32 mouse cellular contexts compared by ENCODE assay signal in the genomic region with DNA sequence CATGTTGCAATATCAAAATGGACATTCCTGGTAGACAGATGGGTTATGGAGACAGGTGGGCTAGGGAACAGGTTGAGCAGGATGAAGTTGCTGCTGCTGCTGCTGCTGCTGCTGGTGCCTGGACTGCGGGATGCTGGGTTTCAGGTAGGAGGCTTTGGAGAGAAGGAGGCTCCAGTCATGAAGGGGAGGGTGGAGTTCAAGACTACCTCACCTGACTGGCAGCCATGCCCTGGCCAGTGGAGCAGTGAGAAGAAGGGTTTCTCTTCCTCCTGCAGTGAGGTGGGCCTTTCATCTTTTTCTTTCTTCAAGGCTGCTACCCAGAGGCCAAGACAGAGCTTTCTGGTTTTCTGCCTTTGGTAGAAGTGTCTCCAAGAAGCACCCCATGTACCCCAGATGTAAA. TPM values are rescaled to one million over a fixed set of nuclear protein-coding genes. Genes with fewer than 3 reads are reported as not detected.
"Had no signal": no experiment of that assay in that cellular context is flagged by ENCODE, and none has a peak within 500 bp of the region (broad histone marks: within the 10 kb centered on the region; RNA-seq: fewer than 3 reads in every experiment).

No protein-coding gene starts in this region.

- H3K36me3 ChIP-seq: heart, embryonic 10.5 days; heart, embryonic 12.5 days; hindbrain, embryonic 10.5 days; hindbrain, embryonic 12.5 days; kidney, embryonic 15.5 days; limb, embryonic 13.5 days; limb, embryonic 15.5 days; liver, embryonic 12.5 days had no signal

- DNase-seq: gastrocnemius, adult 2 months; gastrocnemius, postnatal 10 days; heart, adult 18-20 months; heart, postnatal 10 days; heart, postnatal 4 days; kidney, adult 11 months; kidney, adult 2 months; kidney, adult 9 months; kidney, postnatal 14 days; kidney, postnatal 36 days; layer of hippocampus, adult 9-11 months; layer of hippocampus, postnatal 36 days had no signal

- H3K27ac ChIP-seq: gastrocnemius, adult 2 months; heart, embryonic 10.5 days; hindbrain, embryonic 10.5 days; hindbrain, embryonic 12.5 days; hindbrain, embryonic 14.5 days; kidney, embryonic 15.5 days; kidney, postnatal 0 days; limb, embryonic 13.5 days; limb, embryonic 15.5 days; liver, embryonic 12.5 days; liver, embryonic 14.5 days had no signal

- H3K4me3 ChIP-seq: gastrocnemius, adult 2 months; heart, embryonic 10.5 days; heart, embryonic 12.5 days; hindbrain, embryonic 10.5 days; hindbrain, embryonic 12.5 days; kidney, embryonic 15.5 days; limb, embryonic 13.5 days; limb, embryonic 15.5 days; liver, embryonic 12.5 days had no signal

- ATAC-seq: hindbrain, embryonic 16.5 days; intestine, embryonic 16.5 days; liver, embryonic 12.5 days had no signal

- H3K4me1 ChIP-seq: hindbrain, embryonic 12.5 days; limb, embryonic 13.5 days; limb, embryonic 15.5 days had no signal

- H3K27me3 ChIP-seq: kidney, embryonic 15.5 days had no signal

- H3K9ac ChIP-seq: heart, embryonic 12.5 days; hindbrain, embryonic 12.5 days; hindbrain, embryonic 14.5 days; kidney, embryonic 15.5 days; limb, embryonic 13.5 days; limb, embryonic 15.5 days; liver, embryonic 12.5 days; liver, embryonic 14.5 days had no signal

- H3K9me3 ChIP-seq: heart, embryonic 10.5 days; heart, embryonic 12.5 days; hindbrain, embryonic 10.5 days; hindbrain, embryonic 12.5 days; kidney, embryonic 15.5 days; limb, embryonic 13.5 days; limb, embryonic 15.5 days; liver, embryonic 12.5 days had no signal

- H3K4me2 ChIP-seq: heart, embryonic 12.5 days; hindbrain, embryonic 12.5 days; hindbrain, embryonic 14.5 days; kidney, embryonic 15.5 days; limb, embryonic 13.5 days; limb, embryonic 15.5 days; liver, embryonic 12.5 days had no signal

RNA-seq across cellular contexts. Expression of gene Tmprss6, which starts 8.4 kb away (rescaled TPM):
- total RNA-seq: gastrocnemius, adult 2 months; granulocyte monocyte progenitor cell, adult 5-6 weeks; heart, adult 18-20 months; heart, adult 8-10 months; heart, postnatal 25 days; heart, postnatal 4 days; layer of hippocampus, postnatal 14 days; left cerebral cortex, postnatal 10 days had no signal
- polyA plus RNA-seq: heart, embryonic 14.5 days; hindbrain, embryonic 10.5 days had no signal

RNA-seq across cellular contexts. Expression of gene Il2rb, which starts 18.2 kb away (rescaled TPM):
- total RNA-seq: gastrocnemius, adult 2 months; granulocyte monocyte progenitor cell, adult 5-6 weeks had no signal
- polyA plus RNA-seq: heart, embryonic 10.5 days; heart, embryonic 12.5 days; hindbrain, embryonic 10.5 days; limb, embryonic 11.5 days had no signal
